Mouse (Mus musculus) stomach, embryonic 14.5 days (tissue): ENCODE measurements at regions not wholly inside any gene's neighbourhood (a gene's known extent, or its start where the extent isn't known, plus 50 kb on each side); places are given as distances from the start of the nearest gene placed in this dataset.

Experiments used
- ATAC-seq: fragments of 200-750 bp; cut with Nextera tagmentation; 2 replicates; pipeline ENCODE4 v1.8.0; 2017; ENCODE audit warnings: low read depth, moderate TSS enrichment; ENCODE audit not compliant: insufficient number of reproducible peaks, insufficient read depth, low FRiP score
- H3K27ac ChIP-seq: fragments of 300-500 bp; sonication (generic); 2 replicates; pipeline ENCODE4 v1.5.1; 2014; ENCODE audit warnings: mild to moderate bottlenecking, low read length, moderate library complexity, mixed read lengths
- H3K27me3 ChIP-seq: fragments of 300-500 bp; sonication (generic); 2 replicates; pipeline ENCODE4 v1.6.1; 2014; ENCODE audit warnings: low read length, control low read depth, mixed read lengths; ENCODE audit not compliant: control insufficient read depth, insufficient read depth
- H3K36me3 ChIP-seq: fragments of 300-500 bp; sonication (generic); 2 replicates; pipeline ENCODE4 v1.6.1; 2014; ENCODE audit warnings: mild to moderate bottlenecking, control low read depth, low read length, moderate library complexity, mixed read lengths; ENCODE audit not compliant: control insufficient read depth, insufficient read depth
- H3K4me1 ChIP-seq: fragments of 300-500 bp; sonication (generic); 2 replicates; pipeline ENCODE4 v1.6.1; 2014; ENCODE audit warnings: low read length, control low read depth, mixed read lengths; ENCODE audit not compliant: control insufficient read depth, insufficient read depth
- H3K4me2 ChIP-seq: fragments of 300-500 bp; sonication (generic); replicated peaks from 2 replicates; pipeline ENCODE4 v1.6.1; 2014; ENCODE audit warnings: low read depth, low read length, control low read depth
- H3K4me3 ChIP-seq: fragments of 300-500 bp; sonication (generic); 2 replicates; pipeline ENCODE4 v1.5.1; 2014; ENCODE audit warnings: low read depth, low read length, control low read depth
- H3K9ac ChIP-seq: fragments of 300-500 bp; sonication (generic); replicated peaks from 2 replicates; pipeline ENCODE4 v1.6.1; 2014; ENCODE audit warnings: low read depth, mild to moderate bottlenecking, control low read depth, low read length, moderate library complexity, mixed read lengths
- H3K9me3 ChIP-seq: fragments of 300-500 bp; sonication (generic); 2 replicates; pipeline ENCODE4 v1.6.1; 2016; ENCODE audit warnings: low read depth, low read length, control low read depth; ENCODE audit not compliant: control insufficient read depth
- WGBS: fragments of 180-500 bp; shearing (Covaris S2); extraction: QIAGEN DNeasy Blood & Tissue Kit; methylation state at CpG from one replicate; pipeline ENCODE4 v1.1.7; 2014; 5-methylcytosine and 5-hydroxymethylcytosine counted together

DNA sequence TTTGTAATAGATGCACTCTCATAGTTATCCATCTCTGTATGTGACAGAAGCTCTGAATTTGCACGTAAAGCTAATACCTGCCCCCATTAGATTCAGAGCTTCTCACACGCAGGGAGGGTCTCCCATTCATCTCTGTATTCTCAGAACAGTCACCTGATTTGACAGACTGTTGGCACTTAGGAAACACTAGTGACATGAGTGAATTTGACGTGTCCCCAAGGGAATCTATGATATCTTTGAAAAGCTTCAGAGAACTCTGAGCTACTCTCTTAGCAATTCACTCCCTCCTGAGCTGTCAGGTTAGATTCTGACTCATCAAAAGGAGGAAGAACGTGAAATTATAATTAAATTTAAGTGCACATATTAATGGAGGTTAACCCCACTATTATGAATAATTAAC is 423.1 kb downstream of the Ipo11 start:
- Histone ChIP-seq H3K36me3 (no peaks in the 10 kb centered on the region), H3K27ac (no peak overlapping the region)

DNA sequence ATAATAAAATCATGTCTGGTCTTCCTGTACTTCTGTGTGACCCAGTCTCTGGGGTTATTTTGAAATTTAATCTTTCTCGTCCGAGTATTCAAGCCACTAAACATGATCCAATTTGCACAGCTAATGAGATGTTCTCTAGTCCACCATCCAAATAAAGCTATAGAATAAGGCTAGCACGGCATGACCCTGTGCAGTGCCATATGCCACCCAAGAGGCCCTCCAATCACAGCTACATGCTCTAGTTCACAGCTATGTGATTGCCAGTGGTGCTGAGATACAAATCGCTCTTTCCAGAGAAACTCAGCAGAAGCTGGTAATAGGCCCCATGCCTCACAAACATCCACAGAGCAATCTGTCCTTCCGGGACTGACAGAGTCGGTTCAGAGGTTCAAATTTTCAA is 426.3 kb downstream of the Ipo11 start:
- ATAC-seq, result no peak
- 83% methylated on average over 6 of the region's 6 CpGs for WGBS

More for the DNA sequence above, 423.1 kb downstream of the Ipo11 start:
- ATAC-seq, result no peak
- Histone ChIP-seq H3K27me3 (no peaks in the 10 kb centered on the region), H3K4me3 (no peak overlapping the region), H3K9ac (no peak overlapping the region), H3K4me2 (no peak overlapping the region), H3K9me3 (no peaks in the 10 kb centered on the region), H3K4me1 (no peaks in the 10 kb centered on the region)
- 59% methylated on average over 4 of the region's 4 CpGs for WGBS

DNA sequence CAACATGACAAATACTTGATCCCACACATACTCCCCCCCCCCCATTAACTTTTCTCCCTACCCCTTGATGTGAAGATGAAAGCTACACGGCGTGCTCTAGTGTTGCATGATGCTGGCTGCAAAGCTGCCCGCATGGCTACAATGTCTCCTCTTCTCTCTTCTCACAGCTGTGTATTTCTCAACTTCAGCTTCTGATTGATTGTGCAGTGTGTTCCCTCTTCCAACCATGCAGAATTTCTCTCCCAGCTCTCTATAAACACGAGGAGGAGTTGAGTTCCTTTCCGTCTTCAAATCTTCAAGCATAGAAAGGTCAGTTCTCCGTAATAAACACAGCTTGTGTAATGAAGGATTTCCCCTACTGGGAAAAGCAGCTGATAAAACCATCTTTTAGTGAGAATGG is 435.5 kb downstream of the Ipo11 start:
- H3K27ac ChIP-seq, result peak overlapping the region; percentile 55; the same call in 1 of the 2 replicates
- H3K4me1 ChIP-seq, result no peaks in the 10 kb centered on the region
- H3K36me3 ChIP-seq, result no peaks in the 10 kb centered on the region
- H3K4me3 ChIP-seq, result no peak overlapping the region
- H3K27me3 ChIP-seq, result no peaks in the 10 kb centered on the region
- H3K9me3 ChIP-seq, result no peaks in the 10 kb centered on the region
- ATAC-seq, result peak; percentile 80; the same call in 1 of the 2 replicates
- no peak overlapping the region for H3K9ac ChIP-seq
- 23% methylated on average over 6 of the region's 6 CpGs for WGBS
- H3K4me2 ChIP-seq, result no peak overlapping the region

More for the DNA sequence above, 426.3 kb downstream of the Ipo11 start:
- H3K27me3 ChIP-seq, result no peaks in the 10 kb centered on the region
- no peak overlapping the region for H3K9ac ChIP-seq
- H3K9me3 ChIP-seq, result no peaks in the 10 kb centered on the region
- no peak overlapping the region for H3K27ac ChIP-seq
- H3K4me1 ChIP-seq, result no peaks in the 10 kb centered on the region
- H3K36me3 ChIP-seq, result no peaks in the 10 kb centered on the region
- H3K4me2 ChIP-seq, result no peak overlapping the region
- H3K4me3 ChIP-seq, result no peak overlapping the region

DNA sequence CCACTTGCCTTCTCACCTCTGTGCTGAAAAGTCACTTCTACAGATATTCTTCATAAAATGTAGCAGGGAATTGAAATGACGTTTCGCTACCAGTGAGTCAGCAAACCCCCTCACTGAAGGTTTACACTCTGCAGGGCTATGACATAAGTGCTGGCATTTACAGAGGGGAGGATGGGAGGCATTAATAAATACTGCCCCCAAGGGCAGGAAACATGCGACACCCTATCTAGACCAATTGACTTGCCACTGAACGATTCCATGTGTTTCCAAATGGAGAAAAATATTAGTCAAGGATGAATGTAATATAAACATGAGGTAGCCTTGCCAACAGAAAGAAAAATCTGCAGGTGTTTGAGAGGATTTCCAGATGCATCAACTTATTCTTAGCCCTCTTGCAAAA is 465.5 kb downstream of the Ipo11 start:
- no peaks in the 10 kb centered on the region for H3K27me3 ChIP-seq
- H3K9ac ChIP-seq, result no peak overlapping the region
- H3K4me2 ChIP-seq, result no peak overlapping the region
- no peak overlapping the region for H3K27ac ChIP-seq
- no peaks in the 10 kb centered on the region for H3K4me1 ChIP-seq
- no peak overlapping the region for H3K4me3 ChIP-seq
- WGBS, result 38% methylated on average over 4 of the region's 4 CpGs
- no peaks in the 10 kb centered on the region for H3K9me3 ChIP-seq
- H3K36me3 ChIP-seq, result no peaks in the 10 kb centered on the region
- ATAC-seq, result no peak

DNA sequence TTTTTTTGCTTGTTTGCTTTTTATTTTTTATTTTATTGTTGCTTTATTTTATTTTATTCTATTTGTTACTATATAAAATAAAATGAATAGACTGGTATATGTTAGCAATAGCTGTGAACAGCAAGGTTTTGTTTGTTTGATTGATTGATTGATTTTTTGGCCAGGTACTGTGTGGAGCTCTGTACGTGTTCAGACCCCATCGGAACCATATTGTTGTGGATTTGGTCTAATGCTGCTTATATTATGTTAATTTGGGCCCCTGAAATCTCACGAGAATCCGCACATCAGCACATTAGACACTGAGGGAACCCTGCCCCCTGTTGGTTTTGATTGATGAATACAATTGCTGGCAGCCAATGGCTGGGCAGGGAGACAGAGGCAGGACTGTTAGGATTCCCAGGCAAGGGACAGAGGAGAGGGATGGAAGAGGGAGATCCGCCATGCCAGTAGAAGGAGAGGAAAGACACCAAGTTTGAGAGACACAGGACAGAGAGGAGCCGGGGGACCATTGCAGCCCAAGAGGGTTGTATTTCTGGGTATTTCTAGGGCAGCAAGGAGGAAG is 482.3 kb downstream of the Ipo11 start:
- Histone ChIP-seq H3K9ac (no peak overlapping the region), H3K4me3 (no peak overlapping the region), H3K36me3 (no peaks in the 10 kb centered on the region), H3K4me1 (no peaks in the 10 kb centered on the region), H3K4me2 (no peak overlapping the region), H3K27ac (no peak overlapping the region), H3K9me3 (no peaks in the 10 kb centered on the region), H3K27me3 (no peaks in the 10 kb centered on the region)
- ATAC-seq, result no peak
- WGBS, result 78% methylated on average over 6 of the region's 6 CpGs

DNA sequence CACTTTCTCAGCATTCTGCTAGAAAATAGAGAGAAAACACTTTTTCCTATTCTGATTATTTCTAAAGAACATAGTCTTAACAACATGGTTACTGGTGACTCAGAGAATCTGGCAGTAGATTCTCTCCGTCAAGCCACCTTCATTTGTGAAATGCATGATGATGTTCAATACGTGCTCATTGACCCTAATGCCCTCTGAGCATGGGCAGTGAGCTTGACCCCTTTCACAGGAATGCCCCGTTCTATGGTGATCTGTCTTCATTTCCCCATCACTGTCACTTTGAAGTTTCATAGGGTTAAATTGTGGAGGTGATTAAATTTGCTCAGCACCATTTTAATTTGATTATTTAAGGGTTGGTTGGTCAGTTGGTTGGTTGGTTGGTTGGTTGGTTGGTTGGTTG is 504.6 kb downstream of the Ipo11 start:
- H3K9me3 ChIP-seq, result no peaks in the 10 kb centered on the region
- H3K27me3 ChIP-seq, result no peaks in the 10 kb centered on the region
- no peak overlapping the region for H3K27ac ChIP-seq
- no peak overlapping the region for H3K9ac ChIP-seq
- H3K4me1 ChIP-seq, result no peaks in the 10 kb centered on the region
- H3K4me3 ChIP-seq, result no peak overlapping the region
- H3K4me2 ChIP-seq, result no peak overlapping the region
- WGBS, result 46% methylated on average over 3 of the region's 3 CpGs
- ATAC-seq, result no peak
- H3K36me3 ChIP-seq, result no peaks in the 10 kb centered on the region

DNA sequence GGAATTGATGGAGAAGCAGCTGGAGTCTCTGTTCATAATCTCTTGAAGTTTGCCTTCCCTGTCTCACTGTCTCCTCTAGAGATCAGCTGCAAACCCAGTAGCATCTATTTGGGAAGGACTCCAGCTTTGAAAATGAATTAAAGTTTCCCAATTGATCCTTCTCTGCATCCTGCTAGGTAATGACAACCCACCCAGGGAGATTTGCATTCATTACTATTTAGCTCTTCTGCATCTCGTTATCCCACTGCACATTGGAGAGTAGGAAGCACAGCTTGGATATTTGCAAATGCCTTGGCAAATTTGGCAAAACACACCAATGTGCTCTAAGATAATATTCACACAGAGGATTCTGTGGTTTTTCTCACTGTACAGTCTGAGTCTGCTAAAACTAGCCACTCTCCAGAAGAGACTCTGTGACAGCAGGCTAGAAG is 530.1 kb downstream of the Ipo11 start:
- H3K9me3 ChIP-seq, result no peaks in the 10 kb centered on the region
- no peaks in the 10 kb centered on the region for H3K4me1 ChIP-seq
- no peak overlapping the region for H3K9ac ChIP-seq
- H3K4me2 ChIP-seq, result no peak overlapping the region
- ATAC-seq, result no peak
- H3K36me3 ChIP-seq, result no peaks in the 10 kb centered on the region
- 45% methylated on average over 1 of the region's 1 CpGs for WGBS
- no peaks in the 10 kb centered on the region for H3K27me3 ChIP-seq
- H3K4me3 ChIP-seq, result no peak overlapping the region
- no peak overlapping the region for H3K27ac ChIP-seq

DNA sequence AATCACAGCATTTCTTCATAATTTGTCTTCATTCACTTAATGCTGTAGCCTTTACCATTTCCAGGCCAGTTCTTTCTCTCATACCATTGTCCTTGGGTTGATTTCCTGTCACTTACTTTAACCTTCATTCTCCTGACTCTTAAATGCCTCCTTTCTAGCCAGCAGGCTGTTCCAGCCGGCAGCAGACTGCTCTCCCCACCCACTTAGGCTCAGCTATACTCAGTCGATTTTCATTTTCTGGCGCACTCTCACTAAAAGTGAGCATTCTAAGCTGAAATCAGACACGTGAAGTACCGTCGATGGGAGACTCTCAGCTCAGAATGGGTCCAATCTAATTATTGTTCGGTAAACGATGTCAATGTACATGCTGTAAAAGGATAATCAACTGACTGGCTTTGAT is 544.1 kb downstream of the Ipo11 start:
- Histone ChIP-seq H3K27ac (no peak overlapping the region), H3K9me3 (no peaks in the 10 kb centered on the region), H3K4me2 (no peak overlapping the region), H3K9ac (no peak overlapping the region), H3K4me1 (no peaks in the 10 kb centered on the region), H3K4me3 (no peak overlapping the region), H3K36me3 (no peaks in the 10 kb centered on the region), H3K27me3 (no peaks in the 10 kb centered on the region)
- ATAC-seq, result no peak
- WGBS, result 79% methylated on average over 8 of the region's 8 CpGs

DNA sequence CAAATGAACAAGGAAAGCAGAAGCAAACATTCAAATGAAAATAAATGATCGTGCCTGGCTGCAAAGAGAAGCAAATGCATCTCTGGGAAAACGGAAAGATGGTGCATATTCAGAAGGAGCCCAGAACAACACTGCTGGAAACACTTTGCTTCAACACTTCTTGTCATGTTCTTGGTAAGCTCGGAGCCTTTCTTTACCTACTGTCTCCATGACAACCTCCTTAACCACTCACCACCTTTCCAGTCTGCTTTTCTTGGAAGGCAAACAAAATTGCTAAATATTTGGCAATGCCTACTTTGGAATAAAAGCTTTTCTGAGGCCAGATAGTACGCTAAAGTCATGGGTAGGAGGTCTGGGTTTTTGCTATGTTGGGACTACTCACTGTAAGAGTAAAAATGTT is 548.1 kb downstream of the Ipo11 start:
- Histone ChIP-seq H3K4me2 (no peak overlapping the region), H3K9me3 (no peaks in the 10 kb centered on the region), H3K4me3 (no peak overlapping the region), H3K9ac (no peak overlapping the region), H3K36me3 (no peaks in the 10 kb centered on the region), H3K4me1 (no peaks in the 10 kb centered on the region), H3K27ac (no peak overlapping the region), H3K27me3 (no peaks in the 10 kb centered on the region)
- WGBS, result 63% methylated on average over 4 of the region's 4 CpGs
- no peak for ATAC-seq
